Mouse (Mus musculus): Measurements from ENCODE around the gene Fscn1.

Gene Fscn1

DNA sequence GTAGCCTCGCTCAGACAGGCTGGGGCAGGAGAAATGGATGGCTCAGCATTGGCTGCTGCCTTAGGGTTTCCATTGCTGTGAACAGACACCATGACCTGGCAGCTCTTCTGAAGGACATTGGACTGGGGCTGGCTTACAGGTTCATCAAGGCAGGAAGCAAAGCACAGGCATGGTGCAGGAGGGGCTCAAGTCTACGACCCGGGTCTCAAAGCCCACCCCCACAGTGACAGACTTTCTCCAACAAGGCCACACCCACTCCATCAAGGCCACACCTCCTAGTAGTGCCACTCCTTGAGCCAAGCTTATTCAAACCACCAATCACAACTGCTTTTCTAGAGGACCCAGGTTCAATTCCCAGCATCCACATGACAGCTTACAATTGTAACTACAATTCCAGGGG is 13.8 kb downstream of the Fscn1 start:
- DNase-seq (ENCODE audit: low read depth, low spot score), result no peak

DNA sequence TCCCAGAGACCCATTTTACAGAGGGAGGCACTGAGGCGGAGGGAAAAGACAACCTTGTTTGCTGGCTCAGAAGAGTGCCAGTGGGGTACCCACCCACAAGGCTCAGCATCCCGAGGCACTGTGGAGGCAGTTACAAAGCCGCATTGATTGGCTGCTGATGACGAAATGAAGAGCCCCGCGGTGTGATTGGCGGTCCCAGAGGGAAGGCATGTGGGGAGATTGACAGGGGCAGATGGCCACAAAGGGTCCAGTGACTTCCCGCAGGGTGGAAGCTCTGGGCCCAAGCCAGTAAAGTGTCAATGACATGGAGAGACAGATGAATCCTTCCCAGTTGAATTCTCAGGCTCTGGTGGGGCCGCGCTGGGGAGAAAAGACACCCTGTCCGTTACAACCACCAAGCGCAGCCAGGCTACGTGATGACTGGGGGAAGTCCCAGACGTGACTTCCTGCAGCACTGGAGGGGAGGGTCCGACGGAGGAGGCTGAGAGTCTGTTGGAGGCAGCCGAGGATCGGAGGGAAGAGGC is 14.5 kb downstream of the Fscn1 start:
- peak; percentile 36 for DNase-seq (ENCODE audit: low read depth, low spot score)

DNA sequence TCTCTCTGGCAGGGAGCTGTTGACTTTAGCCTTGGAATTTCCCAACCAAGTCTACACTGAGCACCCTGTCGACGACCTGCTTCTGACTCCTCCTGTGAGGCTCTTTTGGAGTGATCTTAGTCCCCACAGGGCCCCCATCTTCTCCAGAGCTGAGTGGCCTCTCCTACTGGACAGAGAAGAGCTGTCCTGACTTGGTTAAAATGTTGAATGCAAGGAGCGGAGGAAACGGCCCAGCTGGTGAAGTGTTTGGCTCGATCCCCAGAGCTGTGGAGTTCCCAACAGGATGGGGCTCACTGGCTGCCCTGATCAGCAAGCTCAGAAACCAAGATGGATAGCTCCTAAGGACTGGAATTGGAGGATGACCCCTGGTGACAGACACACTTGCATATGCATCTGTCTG is 16.4 kb downstream of the Fscn1 start:
- DNase-seq (ENCODE audit: low read depth, low spot score), result no peak

DNA sequence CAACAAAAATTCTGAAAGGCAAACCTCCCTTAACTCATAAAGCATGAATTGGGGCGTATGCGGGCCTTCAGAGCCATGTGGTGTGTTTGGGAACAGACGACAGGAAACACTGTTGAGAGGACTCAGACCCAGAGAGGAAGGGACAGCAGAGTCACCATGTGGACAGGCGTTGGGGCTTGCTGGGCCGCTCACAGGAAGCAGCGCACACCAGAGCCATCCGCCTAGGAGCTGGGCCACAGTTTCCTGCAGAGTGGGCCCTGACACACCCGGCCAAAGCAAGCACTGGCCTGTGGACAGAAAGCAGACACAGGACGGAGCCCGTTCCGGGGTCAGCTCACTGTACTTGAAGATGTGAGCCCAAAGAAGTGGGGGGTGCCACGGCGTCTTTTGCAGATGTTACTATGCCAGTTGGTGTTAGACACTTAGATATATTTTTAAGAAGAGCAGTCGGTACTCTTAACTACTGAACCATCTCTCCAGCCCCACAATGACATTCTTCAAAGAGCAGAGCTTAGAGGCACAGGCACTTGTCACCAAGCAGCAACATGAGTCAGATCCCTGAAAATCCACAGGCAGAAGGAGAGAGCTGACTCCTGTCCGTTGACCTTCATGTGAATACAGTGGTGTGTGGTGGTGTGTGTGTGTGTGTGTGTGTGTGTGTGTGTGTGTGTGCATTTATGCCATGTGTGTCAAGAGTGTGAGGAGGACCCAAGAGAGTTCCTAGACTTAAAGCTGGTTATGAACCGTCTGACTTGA is 22.1 kb downstream of the Fscn1 start:
- DNase-seq (ENCODE audit: low read depth, low spot score), result no peak

DNA sequence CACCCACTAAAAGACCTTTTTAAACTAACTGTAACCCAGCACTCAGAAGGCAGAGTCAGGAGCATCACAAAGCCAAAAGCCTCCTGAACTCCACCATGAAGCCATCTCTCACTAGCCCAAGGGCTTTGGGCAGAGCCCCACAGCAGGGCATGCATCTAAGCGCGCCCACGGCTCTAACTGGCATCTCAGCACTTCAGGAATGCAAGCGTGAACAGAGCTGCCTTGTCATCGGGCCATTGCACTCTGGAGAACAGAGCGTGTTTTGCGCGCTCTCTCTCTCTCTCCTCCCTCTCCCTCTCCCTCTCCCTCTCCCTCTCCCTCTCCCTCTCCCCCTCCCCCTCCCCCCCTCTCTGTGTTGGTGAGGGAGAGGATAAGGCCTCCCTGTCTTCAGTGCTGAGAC is 23.0 kb downstream of the Fscn1 start:
- no peak for DNase-seq (ENCODE audit: low read depth, low spot score)

DNA sequence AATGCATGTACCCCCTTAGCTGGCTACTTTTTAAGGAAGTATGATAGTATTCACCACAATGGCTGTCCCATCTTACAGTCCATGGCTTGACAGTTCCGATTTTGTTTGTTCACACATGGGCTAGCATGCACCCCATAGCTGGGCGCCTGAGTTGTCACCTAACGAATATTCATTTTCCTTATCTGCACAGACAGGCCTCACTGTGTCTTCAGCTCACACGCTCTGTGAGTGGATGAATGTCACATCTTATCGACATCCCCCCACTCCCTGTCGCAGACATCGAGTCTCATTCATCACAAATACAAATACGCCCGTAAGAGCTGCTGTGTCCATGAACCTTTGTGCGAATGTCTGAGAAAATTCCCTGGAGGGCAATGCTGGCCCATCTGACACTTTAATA is 24.1 kb downstream of the Fscn1 start:
- no peak for DNase-seq (ENCODE audit: low read depth, low spot score)

DNA sequence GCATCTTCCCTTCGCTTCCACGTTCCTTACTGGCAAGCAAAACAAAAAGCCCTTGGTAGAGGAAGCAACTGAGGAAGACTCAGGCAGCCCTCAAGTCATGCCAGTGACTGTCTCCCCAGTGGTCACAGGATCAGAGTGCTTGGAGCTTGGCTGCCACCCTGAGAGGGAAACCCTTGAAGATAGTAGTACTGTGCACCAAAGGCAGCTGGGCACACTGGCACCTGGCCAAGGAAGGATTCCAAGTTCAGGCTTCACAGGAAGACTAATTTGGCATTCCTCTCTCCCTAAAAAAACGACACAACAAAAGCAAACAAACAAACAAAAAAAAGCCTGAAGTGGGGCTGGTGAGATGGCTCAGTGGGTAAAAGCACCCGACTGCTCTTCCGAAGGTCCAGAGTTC is 28.4 kb downstream of the Fscn1 start:
- DNase-seq (ENCODE audit: low read depth, low spot score), result no peak

DNA sequence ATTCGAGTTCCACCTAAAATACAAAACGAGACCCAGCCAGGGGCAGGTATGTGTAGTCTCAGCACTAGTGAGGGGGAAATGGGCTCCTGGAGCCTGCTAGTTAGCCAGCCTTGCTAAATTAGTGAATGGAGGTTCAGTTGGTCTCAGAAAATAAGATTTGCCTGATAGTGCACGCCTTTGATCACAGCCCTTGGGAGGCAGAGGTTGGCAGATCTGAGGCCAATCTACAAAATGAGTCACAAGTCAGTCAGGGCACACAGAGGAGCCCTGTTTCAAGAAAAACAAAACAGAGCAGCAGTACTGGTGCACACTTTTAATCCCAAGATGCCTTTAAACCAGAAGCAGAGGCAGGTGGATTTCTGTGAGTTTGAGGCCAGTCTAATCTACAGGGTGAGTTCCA is 29.0 kb downstream of the Fscn1 start:
- DNase-seq (ENCODE audit: low read depth, low spot score), result no peak

DNA sequence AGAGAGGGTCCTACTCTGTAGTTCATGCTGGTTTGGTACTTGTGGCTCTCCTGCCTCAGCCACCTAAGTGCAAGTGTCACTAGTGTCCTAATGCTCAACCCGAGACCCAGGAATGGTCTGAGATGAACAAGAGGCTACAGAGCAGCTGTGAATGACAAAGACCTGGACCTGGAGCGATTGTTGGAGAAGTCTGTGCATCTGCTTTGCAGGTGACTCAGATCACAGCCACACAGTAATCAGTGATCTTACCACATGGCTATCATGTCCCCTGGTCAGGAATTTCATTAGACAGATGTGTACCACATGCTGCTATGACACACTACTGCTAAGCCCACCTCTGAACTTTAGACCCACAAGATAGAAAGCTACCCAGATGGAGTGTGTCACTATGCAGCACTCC is 34.6 kb downstream of the Fscn1 start:
- no peak for DNase-seq (ENCODE audit: low read depth, low spot score)

DNA sequence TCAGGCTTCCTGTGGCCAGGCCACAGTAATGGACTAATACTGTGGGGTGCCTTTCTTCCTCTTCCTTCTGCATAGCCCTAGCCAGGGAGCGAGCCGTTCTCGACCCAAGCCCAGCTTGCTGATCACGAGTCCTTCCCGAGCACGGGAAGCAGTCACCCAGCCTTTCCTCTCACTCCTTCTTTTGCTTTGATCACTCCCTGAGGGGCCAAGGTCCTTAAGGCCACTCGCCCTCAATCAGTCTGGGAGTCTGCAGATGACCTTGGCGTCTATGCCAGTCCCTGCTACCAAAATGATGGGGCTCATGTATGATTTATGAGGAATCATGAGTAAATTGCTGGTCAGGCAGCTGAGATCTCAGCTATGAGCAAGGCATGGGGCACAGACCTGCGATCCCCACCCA is 37.4 kb downstream of the Fscn1 start:
- no peak for DNase-seq (ENCODE audit: low read depth, low spot score)

DNA sequence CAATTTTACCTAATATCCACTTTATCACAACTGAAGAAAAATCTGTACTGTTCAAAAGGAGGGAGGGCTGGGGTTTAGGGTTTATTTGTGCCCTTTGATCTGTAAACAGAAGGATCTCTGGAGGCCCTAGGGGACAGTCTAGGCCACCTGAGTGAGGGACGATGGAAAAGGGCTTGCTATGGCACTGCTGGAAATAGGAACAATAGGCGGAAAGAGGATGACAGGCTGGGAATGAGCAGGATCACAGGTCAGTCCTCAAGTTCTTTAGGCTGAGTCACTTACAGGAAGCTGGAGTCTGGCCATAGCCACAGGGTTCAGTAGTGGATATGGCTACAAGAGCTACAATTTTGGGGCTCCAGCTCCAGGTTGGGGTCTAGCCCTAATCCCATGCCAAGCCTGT is 38.0 kb downstream of the Fscn1 start:
- DNase-seq (ENCODE audit: low read depth, low spot score), result no peak

DNA sequence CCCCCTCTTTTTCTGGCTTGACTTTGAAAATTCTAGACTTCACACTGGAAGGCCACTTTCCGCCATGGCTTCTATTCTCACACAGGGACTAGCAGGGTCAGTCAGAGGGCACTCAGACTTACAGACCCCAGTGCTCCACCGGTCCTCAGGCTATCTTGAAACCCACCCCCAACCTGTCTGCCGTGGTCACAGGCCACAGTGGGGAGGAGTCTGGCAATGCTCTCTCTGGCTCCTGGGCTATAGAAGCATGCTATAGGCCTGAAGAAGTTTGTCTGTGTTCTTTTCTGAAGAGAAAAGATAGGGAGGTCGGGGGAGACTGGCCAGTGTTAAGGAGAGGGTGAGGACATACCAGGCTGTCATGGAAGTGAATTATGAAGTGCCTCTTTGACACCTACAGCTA is 39.9 kb downstream of the Fscn1 start:
- no peak for DNase-seq (ENCODE audit: low read depth, low spot score)

DNA sequence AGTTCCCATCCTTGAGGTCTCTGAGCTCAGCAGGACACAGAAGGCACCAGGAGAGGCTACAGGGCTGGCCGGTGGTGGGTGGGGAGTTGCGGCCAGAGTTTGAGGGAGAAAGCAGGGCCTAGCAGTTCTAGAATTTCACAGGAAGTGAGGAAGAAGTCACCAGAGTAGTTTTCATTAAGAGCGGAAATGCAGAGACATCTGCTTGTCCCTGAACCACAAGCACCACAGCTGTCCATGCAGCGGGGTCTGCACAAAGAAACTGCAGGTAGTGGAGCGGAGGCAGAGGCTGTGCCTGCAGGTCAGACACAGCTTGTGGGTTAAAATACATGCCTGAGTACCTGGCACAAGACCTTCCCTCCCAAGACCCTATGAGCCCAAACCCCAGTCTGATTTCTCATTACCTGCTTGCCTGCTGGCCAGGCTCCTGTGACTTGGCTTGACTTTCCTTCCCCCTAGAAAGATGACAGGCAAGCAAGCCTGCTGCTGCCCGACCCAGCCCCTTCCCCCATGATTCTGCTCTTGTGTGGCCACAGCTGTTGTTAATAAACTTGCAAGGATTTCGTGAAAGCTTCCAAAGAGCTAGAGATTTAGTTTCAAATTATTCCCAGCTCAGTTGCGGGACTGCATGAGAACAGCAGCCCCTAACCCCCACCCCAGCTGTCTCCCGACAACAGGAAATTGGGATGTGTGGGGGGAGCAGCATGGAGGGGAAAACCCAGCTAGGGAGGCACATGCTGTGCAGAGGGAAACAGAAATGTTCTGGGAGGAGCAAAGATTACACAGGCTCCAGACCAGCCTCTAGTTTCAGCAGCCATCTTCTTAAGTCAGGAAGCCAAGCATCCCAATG is 40.7 kb downstream of the Fscn1 start:
- DNase-seq (ENCODE audit: low read depth, low spot score), result no peak

DNA sequence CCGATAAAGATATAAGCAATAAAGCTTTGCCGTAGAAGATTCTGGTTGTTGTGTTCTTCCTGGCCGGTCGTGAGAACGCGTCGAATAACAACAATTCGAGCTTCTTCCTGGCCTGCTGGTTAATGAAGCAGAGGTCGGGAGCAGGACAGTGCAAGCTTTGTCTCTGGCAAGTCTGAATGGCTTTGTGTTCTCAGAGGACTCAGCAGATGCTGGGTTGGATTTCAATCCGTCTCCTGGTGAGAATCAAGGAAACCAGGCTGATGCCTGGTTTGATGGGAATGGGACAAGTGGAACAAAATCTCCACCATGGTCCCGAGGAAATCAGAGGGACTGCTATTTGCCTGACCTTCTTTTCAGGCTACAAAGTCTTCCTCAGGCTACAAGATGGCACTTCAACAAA is 49.2 kb downstream of the Fscn1 start:
- no peak for DNase-seq (ENCODE audit: low read depth, low spot score)

DNA sequence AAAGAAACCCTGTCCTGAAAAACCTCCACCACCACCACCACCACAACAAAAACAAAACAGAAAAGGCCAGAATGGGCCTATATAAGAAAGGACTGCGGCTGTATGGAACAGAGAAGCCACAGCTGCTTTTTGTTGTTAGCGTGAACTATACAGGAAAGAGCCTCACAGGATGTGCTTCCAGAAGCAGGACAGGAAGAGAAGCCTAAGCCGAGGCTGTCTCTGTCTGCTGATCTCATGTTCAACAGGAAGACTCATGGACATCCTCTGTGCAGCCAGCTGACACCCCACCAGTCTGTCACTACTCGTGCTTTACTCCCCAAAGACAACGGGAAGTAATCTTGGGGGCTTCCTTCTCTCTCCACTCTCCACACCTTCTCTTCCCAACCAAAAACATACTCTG is 57.3 kb downstream of the Fscn1 start:
- no peak for DNase-seq (ENCODE audit: low read depth, low spot score)

Measured in skeletal muscle tissue, adult 2 months (tissue).